Mouse (Mus musculus) ovary, postnatal 14 days (tissue): Measurements from ENCODE around the gene Gm21983.

Experiments used
- DNase-seq: peaks from one replicate; pipeline ENCODE4 v3.0.0; 2022; ENCODE audit warnings: low spot score

Gene Gm21983

DNA sequence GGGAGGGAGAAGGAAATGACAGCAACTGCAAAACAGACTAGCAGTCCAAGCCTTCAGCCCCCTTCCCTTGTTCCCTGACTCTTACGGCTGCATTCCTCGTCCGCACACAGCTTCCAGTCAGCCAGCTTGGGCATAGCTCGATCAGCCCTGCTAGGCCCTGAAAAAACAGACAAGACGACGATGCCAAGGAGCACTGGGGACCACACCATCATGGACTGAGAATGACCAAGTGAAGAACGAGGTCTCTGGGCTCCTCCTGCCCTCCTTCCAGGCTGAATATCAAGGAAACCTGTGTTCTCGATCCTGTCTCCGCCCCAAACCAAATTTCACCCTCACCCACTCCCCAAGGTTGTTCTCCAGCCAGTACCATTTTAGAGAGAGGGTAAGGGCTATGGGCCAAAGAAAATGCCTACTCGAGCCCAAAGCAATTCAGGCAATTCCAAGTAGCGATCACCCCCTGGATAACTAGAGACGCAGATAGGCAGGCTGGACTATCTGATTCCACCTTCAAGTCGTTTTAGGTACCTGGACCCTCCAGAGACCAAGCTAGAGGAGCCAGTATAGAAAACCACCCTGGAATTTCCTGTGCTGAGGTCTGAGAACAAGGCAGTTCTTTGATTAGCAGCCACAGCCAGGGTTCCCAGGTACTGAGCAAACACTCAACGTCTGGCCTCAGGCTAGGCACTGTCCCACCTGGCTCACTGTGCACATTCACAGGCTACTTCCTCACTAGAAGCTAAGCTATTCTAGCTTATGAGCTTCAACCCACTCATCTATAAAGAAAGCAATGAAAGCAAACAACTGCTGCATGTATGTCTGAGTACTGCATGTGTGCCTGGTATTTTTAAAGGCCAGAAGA is at the start of gene Gm21983, which contains the start of gene Mia:
Gm21983 (minus strand) TSS at position 250 of the 859 bp plus-strand sequence.
Mia (minus strand) TSS at position 321 of the 859 bp plus-strand sequence.
- DNase-seq: no peak

DNA sequence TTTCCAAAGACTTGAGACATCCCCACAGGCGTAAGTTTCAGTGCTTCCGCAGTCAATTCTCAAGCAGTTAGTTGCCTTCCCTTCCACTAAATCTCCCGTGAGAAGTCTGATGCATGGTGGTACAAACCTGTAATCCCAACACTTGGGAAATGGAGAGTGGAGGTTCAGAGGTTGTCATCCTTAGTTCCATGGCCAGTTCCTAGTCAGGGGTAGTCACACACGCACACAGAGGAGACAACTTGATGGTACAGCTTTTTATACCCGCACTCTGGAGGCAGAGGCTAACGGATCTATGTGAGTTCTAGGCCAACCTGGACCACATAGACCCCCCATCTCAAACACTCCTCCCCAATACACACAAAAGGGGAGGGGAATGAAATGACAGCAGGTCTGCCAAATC is 48.0 kb upstream of the Gm21983 start:
- DNase-seq: no peak

DNA sequence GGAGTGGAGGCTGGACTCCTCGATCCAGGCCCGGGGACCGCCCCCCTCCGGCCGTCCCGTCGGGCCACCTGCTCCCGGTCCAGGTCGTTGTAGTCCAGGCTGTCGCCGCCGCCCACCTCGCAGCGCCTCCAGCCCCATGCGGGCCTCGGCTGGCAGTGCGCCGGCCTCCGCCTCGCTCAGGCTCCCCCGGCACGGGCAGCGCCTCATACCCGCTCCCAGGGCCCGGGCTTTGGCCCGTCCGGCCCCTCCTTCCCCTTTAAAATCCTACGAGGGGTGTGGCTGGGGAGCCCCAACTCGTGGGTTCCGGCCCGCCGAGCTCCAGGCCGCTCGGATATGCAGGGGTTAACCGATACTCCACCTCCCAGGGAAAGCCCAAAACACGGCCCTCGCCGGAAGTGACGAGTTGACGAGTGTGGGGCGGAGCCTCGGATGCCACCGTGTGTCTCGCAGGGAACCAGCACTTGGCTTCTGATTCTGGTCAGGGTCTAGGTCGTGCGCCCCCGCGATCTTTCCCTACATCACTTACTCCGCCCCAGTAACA is 47.5 kb upstream of the Gm21983 start, which contains the start of gene Itpkc:
Itpkc (minus strand) TSS at position 381 of the 541 bp plus-strand sequence.
- DNase-seq: peak; percentile 85

DNA sequence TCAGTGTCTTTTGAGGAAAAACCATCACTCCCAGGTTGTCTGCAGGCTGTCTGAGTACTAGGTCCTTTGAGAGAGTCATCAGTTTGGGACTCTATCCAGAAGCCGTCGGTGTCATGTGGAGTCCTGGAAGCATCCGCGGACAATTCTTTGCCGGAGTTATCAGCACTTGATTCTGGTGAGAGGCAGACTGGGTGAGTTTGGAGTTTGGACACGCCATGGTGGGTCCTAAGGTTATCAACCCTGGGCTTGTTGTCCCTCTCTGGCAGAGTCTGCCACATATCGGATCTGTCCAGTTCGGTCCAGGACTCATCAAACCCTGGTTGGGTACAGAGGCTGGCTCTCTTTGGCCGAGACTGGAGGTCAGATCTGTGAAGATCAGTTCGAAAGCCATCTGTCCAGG is 46.8 kb upstream of the Gm21983 start:
- DNase-seq: no peak

DNA sequence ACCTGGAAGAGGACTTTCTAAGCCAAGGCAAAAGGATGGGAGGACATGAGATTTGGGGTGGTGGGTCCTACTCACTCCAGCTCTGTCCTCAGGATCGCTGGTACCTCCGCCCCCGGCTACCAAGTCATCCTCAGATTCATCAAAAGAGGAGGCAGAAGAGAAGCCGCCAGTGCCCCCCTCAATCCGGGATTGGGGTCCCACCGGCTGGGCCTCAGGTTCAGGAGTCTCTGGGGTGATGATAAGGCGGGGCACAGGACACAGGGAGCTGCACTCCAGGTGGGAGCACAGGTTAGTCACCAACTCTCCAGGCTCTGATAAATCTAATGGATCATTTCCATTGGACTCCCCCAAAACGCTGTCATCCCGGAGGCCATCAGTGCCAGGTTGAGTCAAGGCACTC is 46.4 kb upstream of the Gm21983 start:
- no peak for DNase-seq

DNA sequence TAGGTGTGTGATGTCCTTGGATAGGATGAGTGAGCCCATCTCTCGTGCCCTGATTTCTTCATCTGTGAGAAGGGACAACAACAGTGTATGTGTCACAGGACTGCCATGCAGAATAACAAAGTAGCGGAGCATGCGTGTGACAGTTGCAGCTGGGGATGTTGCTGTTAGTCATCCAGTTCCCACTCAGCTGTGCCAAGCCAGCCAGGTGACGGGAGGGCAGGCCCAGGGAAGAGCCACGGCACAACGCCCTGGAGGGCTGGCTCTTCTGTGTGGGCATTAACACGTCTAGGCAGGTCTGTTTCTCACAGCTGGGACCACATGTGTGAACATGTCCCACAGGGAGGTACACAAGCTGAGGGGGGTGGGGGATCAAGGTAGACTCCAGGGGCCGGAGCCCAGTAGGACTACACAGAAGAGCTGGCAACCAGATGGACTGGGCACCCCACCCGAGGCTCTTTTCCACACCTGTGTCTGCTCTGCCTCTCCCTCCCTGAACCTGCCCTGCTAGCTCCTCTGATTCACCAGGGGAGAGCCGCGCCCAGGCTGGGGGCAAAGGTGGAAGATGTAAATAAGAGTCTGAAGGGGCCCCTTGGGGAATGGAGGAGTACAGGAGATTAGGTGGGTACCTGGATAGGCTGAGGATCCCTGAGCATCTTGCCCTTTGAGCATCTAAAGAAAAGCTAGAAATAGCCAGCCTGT is 44.1 kb upstream of the Gm21983 start:
- DNase-seq: no peak

DNA sequence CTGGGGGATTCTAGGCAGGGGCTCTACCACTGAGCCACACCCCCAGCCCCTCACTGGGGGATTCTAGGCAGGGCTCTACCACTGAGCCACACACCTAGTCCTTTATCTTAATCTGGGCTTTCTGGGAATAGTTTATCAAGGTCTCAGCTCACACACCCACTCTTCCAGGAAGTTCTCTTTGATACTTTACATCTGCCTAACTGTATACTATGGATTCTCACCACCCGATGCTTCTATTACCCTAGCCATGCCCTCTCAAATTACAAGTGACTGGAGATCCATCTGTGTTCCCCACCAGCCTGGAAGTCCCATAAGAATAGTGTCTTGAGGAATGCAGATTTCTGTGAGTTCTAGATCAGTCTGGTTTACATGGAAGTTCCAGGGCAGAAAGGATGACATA is 41.7 kb upstream of the Gm21983 start:
- DNase-seq: no peak

DNA sequence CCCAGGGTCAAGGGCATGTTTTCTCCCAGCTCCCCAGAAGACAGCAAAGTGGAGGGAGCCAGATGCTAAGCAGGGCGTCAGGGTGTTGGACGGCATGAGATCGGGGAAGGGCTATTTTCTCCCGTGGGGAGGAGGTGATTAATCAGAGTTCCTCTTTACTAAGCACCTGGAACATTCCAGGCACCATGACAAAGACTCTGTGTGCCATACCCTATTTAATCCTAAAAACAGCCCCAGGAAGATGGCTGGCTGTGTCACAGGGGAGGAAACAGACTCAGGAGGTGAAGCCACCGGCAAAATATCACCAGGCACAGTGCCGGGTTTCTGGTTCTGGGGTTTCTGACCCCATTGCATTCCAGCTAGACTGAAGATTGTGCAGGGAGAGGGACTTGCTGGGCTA is 41.1 kb upstream of the Gm21983 start:
- DNase-seq: no peak

DNA sequence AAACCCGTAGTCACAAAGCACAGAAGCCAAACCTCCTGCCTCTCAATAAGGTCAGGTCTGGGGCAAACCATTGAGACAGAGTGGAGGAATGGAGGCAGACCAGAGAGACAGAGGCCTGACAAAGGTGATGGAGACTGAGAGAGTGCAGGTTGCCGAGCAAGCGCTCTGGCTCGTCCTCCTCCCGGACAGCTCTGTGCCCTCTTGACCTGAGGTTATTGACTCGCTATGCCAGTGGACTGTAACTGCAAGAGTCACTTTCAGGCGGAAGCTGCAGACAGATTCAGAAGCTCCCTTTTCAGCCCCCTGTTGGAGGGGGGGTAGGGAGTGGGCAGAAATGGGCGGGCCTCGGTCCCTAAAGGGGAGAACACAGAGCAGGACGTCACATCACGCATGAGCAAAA is 39.1 kb upstream of the Gm21983 start:
- DNase-seq: no peak

DNA sequence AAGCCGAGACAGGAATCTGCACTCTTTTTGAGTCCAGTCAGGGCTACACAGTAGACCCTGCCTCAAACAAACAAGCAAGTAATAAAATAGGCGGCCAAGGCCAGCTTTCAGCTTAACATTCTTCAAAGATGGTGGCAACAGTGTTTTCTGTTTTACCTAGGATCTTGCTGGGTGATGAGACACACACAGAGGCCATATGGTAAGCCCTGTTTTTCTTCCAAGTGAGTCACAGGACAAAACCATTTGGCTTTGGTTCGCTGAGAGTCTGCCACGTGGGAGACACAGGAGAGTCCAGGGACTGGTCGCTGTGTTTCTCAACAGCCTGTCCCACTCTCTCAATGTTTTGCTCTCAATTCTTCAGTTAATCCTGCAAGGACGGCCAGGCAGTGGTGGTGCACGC is 37.7 kb upstream of the Gm21983 start:
- DNase-seq: no peak

DNA sequence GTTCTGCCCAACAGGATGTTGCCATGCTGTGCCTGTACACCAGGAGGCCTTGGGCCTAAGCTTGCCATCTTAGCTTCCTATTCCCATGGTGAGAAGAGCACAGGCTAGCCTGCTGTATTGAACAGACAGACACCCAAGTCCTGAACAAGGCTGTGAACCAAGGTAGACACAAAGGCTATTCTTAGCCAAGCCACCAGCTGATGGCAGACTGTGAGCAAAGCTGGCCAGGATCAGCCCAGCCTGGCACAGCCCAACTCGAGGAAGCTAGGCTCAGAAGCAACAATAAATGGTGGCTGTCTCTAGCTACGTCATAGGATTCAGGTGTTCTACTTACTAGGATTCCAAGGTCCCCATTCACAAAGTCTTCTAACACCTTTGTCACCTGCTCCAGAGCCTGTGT is 31.7 kb upstream of the Gm21983 start:
- DNase-seq: no peak

DNA sequence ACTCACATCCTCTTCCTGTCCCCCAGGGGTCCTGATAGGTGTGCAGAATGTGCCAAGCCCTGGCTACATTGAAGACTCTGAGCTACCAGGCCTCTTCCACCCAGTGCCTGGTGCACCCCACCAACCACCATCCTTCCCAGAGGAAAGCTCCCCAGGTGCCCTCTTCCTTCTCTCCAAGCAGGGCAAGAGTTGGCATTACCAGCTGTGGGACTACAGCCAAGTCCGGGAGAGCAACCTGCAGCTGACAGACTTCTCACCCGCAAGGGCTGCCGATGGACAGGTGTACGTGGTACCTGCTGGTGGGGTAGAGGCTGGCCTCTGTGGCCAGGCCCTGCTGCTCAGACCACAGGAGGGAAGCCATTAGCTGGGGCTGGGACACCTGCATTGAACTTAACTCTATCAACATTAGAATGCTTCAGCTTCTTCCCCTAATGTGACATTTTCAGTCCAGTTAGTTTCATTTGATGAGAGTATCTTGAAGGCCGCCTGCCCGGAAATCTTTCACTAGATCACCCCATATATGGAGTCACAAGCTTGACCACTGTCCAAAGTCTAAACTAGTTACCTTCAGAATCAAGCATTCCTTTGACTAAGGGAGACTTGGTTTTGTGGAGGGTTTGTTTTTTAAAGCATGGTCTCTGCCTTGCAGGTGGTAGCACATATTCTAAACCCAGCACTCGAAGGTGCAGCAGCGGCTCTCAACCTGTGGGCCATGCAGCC is 23.0 kb upstream of the Gm21983 start:
- no peak for DNase-seq

DNA sequence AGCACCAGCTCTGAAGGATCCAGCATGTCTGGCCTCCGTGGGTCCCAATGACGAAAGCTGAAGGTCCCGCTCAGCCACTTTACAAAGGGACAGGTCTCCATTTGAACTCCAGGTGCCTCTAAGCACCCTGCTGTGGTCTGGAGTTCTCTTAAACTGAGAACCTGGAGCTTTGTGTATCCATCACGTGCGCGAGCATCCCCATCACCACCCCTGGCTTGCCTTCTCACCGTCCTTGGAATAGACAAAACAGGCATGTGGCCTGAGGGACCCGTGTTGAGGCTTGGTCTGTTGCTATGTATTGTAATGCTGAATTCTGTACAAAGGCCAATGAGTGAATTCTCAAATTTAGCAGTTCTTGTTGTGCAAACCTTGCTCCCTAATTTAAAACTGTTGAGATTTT is 17.9 kb upstream of the Gm21983 start:
- DNase-seq: no peak

DNA sequence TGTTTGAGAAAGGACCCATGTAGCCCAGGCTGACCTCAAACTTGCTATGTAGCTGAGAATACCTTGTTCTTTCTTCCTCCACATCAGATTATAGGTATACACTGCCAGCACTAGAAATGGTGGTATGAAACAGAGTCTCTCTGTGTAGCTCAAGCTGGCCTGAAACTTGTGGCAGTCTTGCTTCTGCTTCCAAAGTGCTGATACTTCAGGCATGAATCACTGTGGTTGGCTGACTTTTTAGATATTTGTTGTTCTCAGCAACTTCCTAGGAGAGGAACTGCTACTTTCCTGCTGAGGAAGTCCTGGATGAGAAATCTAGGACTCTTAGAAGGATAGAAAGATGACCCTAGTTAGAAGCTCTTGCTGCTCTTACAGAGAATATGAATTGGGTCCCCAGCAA is 17.5 kb upstream of the Gm21983 start:
- no peak for DNase-seq

DNA sequence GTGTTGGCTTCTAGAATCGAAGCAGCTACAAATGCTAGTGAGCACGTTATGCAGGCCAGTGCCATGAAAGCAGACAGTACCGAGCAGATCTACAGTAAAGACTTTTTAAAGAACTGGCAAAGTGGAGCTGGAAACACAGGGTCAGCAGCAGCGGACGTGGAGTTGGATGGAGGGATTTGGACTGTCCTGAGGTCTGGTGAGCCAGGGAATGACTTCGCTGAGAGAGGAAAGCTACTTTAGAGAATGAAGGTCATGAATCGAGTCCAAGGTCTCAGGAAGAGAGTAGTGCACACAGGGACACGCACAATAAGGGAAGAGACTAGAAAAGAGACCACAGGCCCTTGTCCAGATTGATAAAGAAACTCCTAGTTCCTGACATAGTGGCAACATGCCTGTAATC is 16.7 kb upstream of the Gm21983 start:
- no peak for DNase-seq

DNA sequence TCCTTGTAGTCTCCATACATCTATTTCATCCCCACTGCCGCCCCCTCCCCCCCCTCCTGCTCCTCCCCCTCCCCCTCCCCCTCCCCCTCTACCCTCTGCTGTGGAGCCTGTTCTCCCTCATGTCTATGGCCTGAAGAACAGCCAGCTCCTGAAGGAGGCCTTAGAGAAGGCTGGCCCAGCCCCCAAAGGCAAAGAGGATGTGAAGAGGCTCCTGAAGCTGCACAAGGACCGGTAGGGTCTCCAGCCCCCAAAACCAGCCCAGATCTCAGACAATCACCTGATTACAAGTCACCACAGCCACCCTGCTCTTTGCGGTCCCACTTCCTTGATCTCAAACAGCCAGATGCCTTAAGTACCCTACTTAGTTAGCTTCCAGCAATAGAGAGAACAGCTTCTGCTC is 16.2 kb upstream of the Gm21983 start:
- DNase-seq: no peak

DNA sequence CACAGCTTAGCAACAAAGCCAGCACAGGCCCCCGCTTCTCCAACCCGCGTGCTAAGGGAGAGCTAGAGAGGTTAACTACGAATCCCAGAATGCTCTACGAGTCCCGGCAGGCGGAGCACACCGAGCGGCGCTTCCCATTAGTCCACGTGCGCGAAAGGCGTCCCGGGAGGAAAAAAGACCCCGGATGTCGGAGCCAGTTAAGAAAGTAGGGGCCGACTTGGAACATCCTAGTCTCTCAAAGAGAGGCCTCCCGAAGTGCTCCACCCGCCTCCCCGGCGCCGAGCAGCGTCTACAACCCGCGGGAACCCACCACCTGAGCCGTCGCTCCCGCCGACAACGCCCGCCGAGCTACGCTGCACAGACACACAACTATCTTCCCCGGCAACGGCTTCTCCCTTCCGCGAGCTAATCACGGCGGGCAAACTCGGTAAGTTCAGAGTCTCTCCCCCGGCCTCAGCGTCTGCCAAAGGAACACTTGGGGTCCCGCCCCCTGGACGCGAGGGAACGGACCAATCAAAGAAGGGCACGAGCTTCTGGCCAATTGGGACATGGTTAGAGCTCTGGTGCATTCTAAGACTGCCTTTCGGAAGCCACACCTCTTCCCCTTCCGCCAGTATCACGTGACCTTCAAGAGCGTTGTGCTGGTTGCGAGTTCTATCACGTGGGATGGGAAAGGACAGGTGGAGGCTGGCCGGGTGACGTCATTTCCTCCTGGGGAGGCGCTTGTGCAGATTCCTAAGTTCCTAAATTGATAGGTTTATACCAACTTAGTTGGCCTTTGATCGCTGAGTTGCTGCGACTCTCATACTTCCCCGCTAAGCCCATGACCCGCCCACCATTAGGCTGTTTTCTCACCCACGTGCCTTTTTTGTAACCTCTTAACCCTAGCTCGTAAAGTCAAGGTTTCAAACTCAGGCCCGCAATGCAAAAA is 15.1 kb upstream of the Gm21983 start, which contains the start of the genes BC024978 and Snrpa:
BC024978 (plus strand) TSS at position 101 of the 931 bp plus-strand sequence.
Snrpa (minus strand) TSS at position 591 of the 931 bp plus-strand sequence.
- peak; percentile 88 for DNase-seq

DNA sequence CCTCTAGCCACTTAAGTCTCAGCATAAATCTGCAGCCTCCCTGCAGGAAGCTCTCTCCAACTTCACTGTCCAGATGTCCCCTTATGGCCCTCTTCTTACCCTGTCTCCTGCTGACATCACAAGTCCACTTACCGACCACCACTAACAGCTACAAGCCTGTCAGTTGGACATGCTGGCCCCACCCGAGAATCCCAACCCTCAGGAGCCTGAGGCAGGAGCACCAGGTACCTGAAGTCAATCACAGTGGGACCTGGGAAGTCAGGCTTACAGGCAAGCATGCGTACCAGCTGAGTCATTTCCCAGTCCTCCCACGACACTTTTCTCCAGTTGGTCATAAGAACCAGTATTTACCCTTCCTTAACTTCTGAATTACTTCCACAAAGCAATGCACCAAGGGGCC is 12.8 kb upstream of the Gm21983 start:
- DNase-seq: no peak

DNA sequence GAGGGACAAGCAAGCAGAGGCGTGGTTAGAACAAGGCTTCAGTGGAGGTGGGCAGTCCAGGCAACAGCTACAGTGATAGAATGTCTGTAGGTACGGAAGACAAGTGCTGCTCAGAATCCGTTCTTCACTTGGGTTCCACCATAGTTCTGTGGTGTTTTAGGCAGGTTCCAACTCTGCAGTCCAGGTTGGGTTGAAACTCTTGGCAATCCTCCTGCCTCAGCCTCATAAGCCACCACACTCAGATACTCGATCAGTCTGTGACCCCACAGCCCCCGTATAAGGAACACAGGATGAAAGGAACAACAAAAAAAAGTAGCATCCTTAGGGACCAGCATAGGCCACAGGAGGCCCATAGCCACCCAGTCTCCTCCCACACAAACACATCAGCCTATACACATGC is 11.5 kb upstream of the Gm21983 start:
- DNase-seq: no peak

DNA sequence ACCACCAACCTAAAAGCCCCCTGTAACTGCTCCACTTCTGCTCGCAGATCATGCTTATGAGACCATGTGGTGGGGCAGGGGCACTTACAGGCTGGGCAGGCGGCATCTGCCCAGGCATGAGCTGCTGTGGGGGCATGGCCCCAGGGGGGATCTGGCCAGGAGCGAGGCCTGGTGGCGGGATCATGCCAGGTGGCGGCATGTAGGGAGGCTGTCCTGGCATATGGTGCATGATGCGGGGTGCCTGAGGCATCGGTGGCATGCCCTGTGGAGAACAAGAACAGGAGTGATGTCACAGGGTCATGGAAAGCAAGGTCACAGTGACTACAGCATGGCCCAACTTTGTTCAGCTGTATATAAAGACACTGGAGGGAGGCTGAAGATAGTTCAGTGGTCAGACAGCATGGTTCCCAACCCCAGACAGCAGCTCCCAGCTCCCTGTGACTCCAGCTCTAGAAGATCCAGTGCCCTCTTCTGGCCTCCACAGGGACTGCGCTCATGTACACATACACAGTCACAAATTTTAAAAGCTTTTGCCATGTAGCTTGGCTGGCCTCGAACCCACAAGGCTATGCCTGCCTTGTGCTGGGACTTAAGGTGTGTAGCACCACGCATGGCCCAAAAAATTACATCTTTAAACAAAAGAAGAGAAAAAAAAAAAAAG is 8.5 kb upstream of the Gm21983 start:
- no peak for DNase-seq

DNA sequence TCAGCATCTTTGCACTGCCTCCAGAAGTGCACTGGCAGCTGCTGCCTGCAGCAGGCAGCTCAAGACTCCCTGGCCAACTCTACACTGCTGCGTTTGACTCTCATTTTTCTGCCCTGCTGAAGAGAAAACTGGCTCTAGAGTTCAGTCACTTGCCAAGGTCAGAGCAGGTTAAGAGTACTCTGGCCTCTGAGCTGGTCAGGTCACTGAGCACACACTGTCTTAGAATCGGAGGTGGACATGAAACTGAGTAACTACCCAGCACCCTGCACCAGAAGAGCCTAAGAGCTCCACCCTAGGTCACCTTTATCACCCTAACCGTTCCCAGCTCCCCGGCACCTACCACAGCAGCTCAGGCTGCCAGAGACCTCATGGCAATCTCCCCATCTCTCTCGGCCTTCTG is 5.1 kb upstream of the Gm21983 start:
- no peak for DNase-seq
